Mouse (Mus musculus): Measurements from ENCODE around the gene Bicdl1. TPM values are rescaled to one million over a fixed set of nuclear protein-coding genes. Genes with fewer than 3 reads are reported as not detected.

The Bicdl1 gene
- polyA plus RNA-seq, 1 experiment from 2014 or later = 4.9 TPM

- no peak overlapping the region for H3K27ac ChIP-seq (ENCODE audit: low read depth, low read length)
- no peak overlapping the region for H3K4me3 ChIP-seq (ENCODE audit: low read depth, low read length)
Measured at GRCm38 (mm10) chr5:115657234-115657633, 74.2 kb downstream of the Bicdl1 start.

GRCm38 (mm10) chr5:115656677-115657076, 74.7 kb downstream of the Bicdl1 start:
- no peak for ATAC-seq (replicated peaks; ENCODE audit: low FRiP score)
- H3K9ac ChIP-seq (ENCODE audit: low read depth, low read length) = no peak overlapping the region
- H3K4me1 ChIP-seq (replicated peaks; ENCODE audit: control insufficient read depth, insufficient read depth, low read length) = peaks cover 4% of the 10 kb centered on the region
- H3K36me3 ChIP-seq (ENCODE audit: control insufficient read depth, insufficient read depth, low read length) = no peaks in the 10 kb centered on the region
- 75% methylated on average over 6 of the region's 6 CpGs for WGBS
- H3K9me3 ChIP-seq (ENCODE audit: control insufficient read depth, low read length) = no peaks in the 10 kb centered on the region
- H3K27me3 ChIP-seq (replicated peaks; ENCODE audit: control insufficient read depth, insufficient read depth, low read length) = no peaks in the 10 kb centered on the region
- H3K4me3 ChIP-seq (ENCODE audit: low read depth, low read length) = no peak overlapping the region
- no peak for DNase-seq (ENCODE audit: low spot score)
- no peak overlapping the region for H3K4me2 ChIP-seq
- H3K27ac ChIP-seq (ENCODE audit: low read depth, low read length) = no peak overlapping the region

More at GRCm38 (mm10) chr5:115657234-115657633, 74.2 kb downstream of the Bicdl1 start:
- no peak overlapping the region for H3K4me2 ChIP-seq
- no peaks in the 10 kb centered on the region for H3K36me3 ChIP-seq (ENCODE audit: control insufficient read depth, insufficient read depth, low read length)
- ATAC-seq (replicated peaks; ENCODE audit: low FRiP score) (no peak), DNase-seq (ENCODE audit: low spot score) (no peak)
- no peaks in the 10 kb centered on the region for H3K9me3 ChIP-seq (ENCODE audit: control insufficient read depth, low read length)
- no peaks in the 10 kb centered on the region for H3K27me3 ChIP-seq (replicated peaks; ENCODE audit: control insufficient read depth, insufficient read depth, low read length)
- peaks cover 1% of the 10 kb centered on the region; the same call in 1 of the 2 replicates for H3K4me1 ChIP-seq (replicated peaks; ENCODE audit: control insufficient read depth, insufficient read depth, low read length)
- 44% methylated on average over 1 of the region's 1 CpGs for WGBS
- H3K9ac ChIP-seq (ENCODE audit: low read depth, low read length) = no peak overlapping the region

GRCm38 (mm10) chr5:115653776-115654175, 77.6 kb downstream of the Bicdl1 start:
- no peak overlapping the region for H3K27ac ChIP-seq (ENCODE audit: low read depth, low read length)
- ATAC-seq (replicated peaks; ENCODE audit: low FRiP score) = no peak
- WGBS = 88% methylated on average over 12 of the region's 12 CpGs

GRCm38 (mm10) chr5:115652681-115653575, 78.5 kb downstream of the Bicdl1 start:
- Histone ChIP-seq H3K9ac (ENCODE audit: low read depth, low read length) (peak overlapping the region; percentile 55), H3K36me3 (ENCODE audit: control insufficient read depth, insufficient read depth, low read length) (no peaks in the 10 kb centered on the region), H3K27ac (ENCODE audit: low read depth, low read length) (peak overlapping the region; percentile 28; the same call in 1 of the 2 replicates), H3K9me3 (ENCODE audit: control insufficient read depth, low read length) (no peaks in the 10 kb centered on the region), H3K27me3 (replicated peaks; ENCODE audit: control insufficient read depth, insufficient read depth, low read length) (no peaks in the 10 kb centered on the region), H3K4me3 (ENCODE audit: low read depth, low read length) (peak overlapping the region; percentile 48), H3K4me1 (replicated peaks; ENCODE audit: control insufficient read depth, insufficient read depth, low read length) (peaks cover 4% of the 10 kb centered on the region), H3K4me2 (peak overlapping the region; percentile 70)
- ATAC-seq (replicated peaks; ENCODE audit: low FRiP score) (peak; percentile 100), DNase-seq (ENCODE audit: low spot score) (peak; percentile 100)
- 4% methylated on average over 35 of the region's 35 CpGs for WGBS

More at GRCm38 (mm10) chr5:115653776-115654175, 77.6 kb downstream of the Bicdl1 start:
- no peak overlapping the region for H3K4me3 ChIP-seq (ENCODE audit: low read depth, low read length)
- no peaks in the 10 kb centered on the region for H3K27me3 ChIP-seq (replicated peaks; ENCODE audit: control insufficient read depth, insufficient read depth, low read length)
- DNase-seq (ENCODE audit: low spot score) = no peak
- H3K9ac ChIP-seq (ENCODE audit: low read depth, low read length) = no peak overlapping the region
- no peaks in the 10 kb centered on the region for H3K9me3 ChIP-seq (ENCODE audit: control insufficient read depth, low read length)
- no peaks in the 10 kb centered on the region for H3K36me3 ChIP-seq (ENCODE audit: control insufficient read depth, insufficient read depth, low read length)
- H3K4me1 ChIP-seq (replicated peaks; ENCODE audit: control insufficient read depth, insufficient read depth, low read length) = peaks cover 4% of the 10 kb centered on the region
- H3K4me2 ChIP-seq = no peak overlapping the region

GRCm38 (mm10) chr5:115651821-115652220, 79.6 kb downstream of the Bicdl1 start:
- Histone ChIP-seq H3K9ac (ENCODE audit: low read depth, low read length) (no peak overlapping the region), H3K27me3 (replicated peaks; ENCODE audit: control insufficient read depth, insufficient read depth, low read length) (no peaks in the 10 kb centered on the region), H3K36me3 (ENCODE audit: control insufficient read depth, insufficient read depth, low read length) (no peaks in the 10 kb centered on the region; the same call in 1 of the 2 replicates), H3K27ac (ENCODE audit: low read depth, low read length) (no peak overlapping the region), H3K9me3 (ENCODE audit: control insufficient read depth, low read length) (no peaks in the 10 kb centered on the region), H3K4me1 (replicated peaks; ENCODE audit: control insufficient read depth, insufficient read depth, low read length) (peaks cover 4% of the 10 kb centered on the region), H3K4me3 (ENCODE audit: low read depth, low read length) (0 out of 2 replicates have a peak overlapping the region, but pooled peaks have one; percentile 48), H3K4me2 (peak overlapping the region; percentile 70)
- 93% methylated on average over 10 of the region's 10 CpGs for WGBS
- DNase-seq (ENCODE audit: low spot score) (no peak), ATAC-seq (replicated peaks; ENCODE audit: low FRiP score) (no peak)

GRCm38 (mm10) chr5:115650885-115651284, 80.5 kb downstream of the Bicdl1 start:
- ATAC-seq (replicated peaks; ENCODE audit: low FRiP score) (no peak), DNase-seq (ENCODE audit: low spot score) (no peak)
- H3K36me3 ChIP-seq (ENCODE audit: control insufficient read depth, insufficient read depth, low read length) = peaks cover 7% of the 10 kb centered on the region
- no peak overlapping the region for H3K9ac ChIP-seq (ENCODE audit: low read depth, low read length)
- H3K4me1 ChIP-seq (replicated peaks; ENCODE audit: control insufficient read depth, insufficient read depth, low read length) = peaks cover 4% of the 10 kb centered on the region
- no peak overlapping the region for H3K4me2 ChIP-seq
- H3K27me3 ChIP-seq (replicated peaks; ENCODE audit: control insufficient read depth, insufficient read depth, low read length) = no peaks in the 10 kb centered on the region
- 94% methylated on average over 10 of the region's 10 CpGs for WGBS
- H3K4me3 ChIP-seq (ENCODE audit: low read depth, low read length) = no peak overlapping the region
- H3K27ac ChIP-seq (ENCODE audit: low read depth, low read length) = no peak overlapping the region
- no peaks in the 10 kb centered on the region for H3K9me3 ChIP-seq (ENCODE audit: control insufficient read depth, low read length)

- no peak for DNase-seq (ENCODE audit: low spot score)
- Histone ChIP-seq H3K4me2 (no peak overlapping the region), H3K27ac (ENCODE audit: low read depth, low read length) (no peak overlapping the region), H3K36me3 (ENCODE audit: control insufficient read depth, insufficient read depth, low read length) (peaks cover 18% of the 10 kb centered on the region), H3K4me1 (replicated peaks; ENCODE audit: control insufficient read depth, insufficient read depth, low read length) (peaks cover 4% of the 10 kb centered on the region), H3K9ac (ENCODE audit: low read depth, low read length) (no peak overlapping the region), H3K27me3 (replicated peaks; ENCODE audit: control insufficient read depth, insufficient read depth, low read length) (no peaks in the 10 kb centered on the region), H3K9me3 (ENCODE audit: control insufficient read depth, low read length) (no peaks in the 10 kb centered on the region), H3K4me3 (ENCODE audit: low read depth, low read length) (no peak overlapping the region)
- WGBS = 86% methylated on average over 8 of the region's 8 CpGs
- ATAC-seq (replicated peaks; ENCODE audit: low FRiP score) = no peak
Measured at GRCm38 (mm10) chr5:115649699-115650098, 81.7 kb downstream of the Bicdl1 start.

- no peak overlapping the region for H3K27ac ChIP-seq (ENCODE audit: low read depth, low read length)
- H3K9me3 ChIP-seq (ENCODE audit: control insufficient read depth, low read length) = no peaks in the 10 kb centered on the region
- H3K36me3 ChIP-seq (ENCODE audit: control insufficient read depth, insufficient read depth, low read length) = peaks cover 24% of the 10 kb centered on the region
- H3K4me3 ChIP-seq (ENCODE audit: low read depth, low read length) = no peak overlapping the region
- ATAC-seq (replicated peaks; ENCODE audit: low FRiP score) (no peak), DNase-seq (ENCODE audit: low spot score) (no peak)
- no peak overlapping the region for H3K4me2 ChIP-seq
- H3K9ac ChIP-seq (ENCODE audit: low read depth, low read length) = no peak overlapping the region
- 70% methylated on average over 3 of the region's 3 CpGs for whole genome bisulfite sequencing
- H3K27me3 ChIP-seq (replicated peaks; ENCODE audit: control insufficient read depth, insufficient read depth, low read length) = no peaks in the 10 kb centered on the region
- H3K4me1 ChIP-seq (replicated peaks; ENCODE audit: control insufficient read depth, insufficient read depth, low read length) = peaks cover 4% of the 10 kb centered on the region
Measured at GRCm38 (mm10) chr5:115648876-115649275, 82.5 kb downstream of the Bicdl1 start.

GRCm38 (mm10) chr5:115644192-115644591, 87.2 kb downstream of the Bicdl1 start:
- Histone ChIP-seq H3K36me3 (ENCODE audit: control insufficient read depth, insufficient read depth, low read length) (peaks cover 58% of the 10 kb centered on the region), H3K9ac (ENCODE audit: low read depth, low read length) (no peak overlapping the region), H3K4me2 (no peak overlapping the region), H3K27ac (ENCODE audit: low read depth, low read length) (no peak overlapping the region), H3K4me3 (ENCODE audit: low read depth, low read length) (no peak overlapping the region), H3K27me3 (replicated peaks; ENCODE audit: control insufficient read depth, insufficient read depth, low read length) (no peaks in the 10 kb centered on the region), H3K9me3 (ENCODE audit: control insufficient read depth, low read length) (no peaks in the 10 kb centered on the region), H3K4me1 (replicated peaks; ENCODE audit: control insufficient read depth, insufficient read depth, low read length) (no peaks in the 10 kb centered on the region)
- no peak for DNase-seq (ENCODE audit: low spot score)
- no peak for ATAC-seq (replicated peaks; ENCODE audit: low FRiP score)
- WGBS = 87% methylated on average over 9 of the region's 9 CpGs
